Mouse (Mus musculus) MEL (cell line): ENCODE data around the gene Gm13283.

Experiments used
- CHD2 ChIP-seq: IDR thresholded peaks from 2 replicates; pipeline ENCODE4 v1.6.1; 2011; ENCODE audit warnings: low read length, improper control_type of control experiment
- CTCF ChIP-seq, 3 experiments: IDR thresholded peaks in 2 of 3; conservative IDR thresholded peaks in 1 of 3; 2 replicates each; pipeline ENCODE4 v1.5.1; 2011 to 2012; ENCODE audit warnings: low read length in 3 of 3, low read depth in 2 of 3, mild to moderate bottlenecking in 2 of 3, improper control_type of control experiment in 1 of 3, inconsistent platforms in 1 of 3, mixed read lengths in 1 of 3, moderate library complexity in 1 of 3; ENCODE audit not compliant: control insufficient read depth in 1 of 3, insufficient read depth in 1 of 3, poor library complexity in 1 of 3, severe bottlenecking in 1 of 3
- EP300 ChIP-seq, 2 experiments: IDR thresholded peaks; 2 replicates each; pipeline ENCODE4 v1.6.1; 2011; ENCODE audit warnings: improper control_type of control experiment in 2 of 2, low read length in 2 of 2, low read depth in 1 of 2, mild to moderate bottlenecking in 1 of 2
- GATA1 ChIP-seq: IDR thresholded peaks from 2 replicates; pipeline ENCODE4 v1.6.1; 2011; ENCODE audit warnings: low read depth, low read length, improper control_type of control experiment
- MXI1 ChIP-seq: IDR thresholded peaks from 2 replicates; pipeline ENCODE4 v1.6.1; 2011; ENCODE audit warnings: mild to moderate bottlenecking, low read depth, low read length, improper control_type of control experiment
- POLR2A ChIP-seq, 2 experiments: IDR thresholded peaks; 2 replicates each; pipeline ENCODE4 v1.6.1; 2011 to 2012; ENCODE audit warnings: low read length in 2 of 2, mild to moderate bottlenecking in 2 of 2, control low read depth in 1 of 2, improper control_type of control experiment in 1 of 2, low read depth in 1 of 2, moderate library complexity in 1 of 2; ENCODE audit not compliant: control insufficient read depth in 1 of 2, insufficient read depth in 1 of 2, poor library complexity in 1 of 2
- SIN3A ChIP-seq: IDR thresholded peaks from 2 replicates; pipeline ENCODE4 v1.6.1; 2012; ENCODE audit warnings: low read length, improper control_type of control experiment, inconsistent platforms
- SMC3 ChIP-seq: IDR thresholded peaks from 2 replicates; pipeline ENCODE4 v1.6.1; 2011; ENCODE audit warnings: low read depth, low read length, improper control_type of control experiment
- TAL1 ChIP-seq: IDR thresholded peaks from 2 replicates; pipeline ENCODE4 v1.6.1; 2012; ENCODE audit warnings: mild to moderate bottlenecking, inconsistent platforms, low read length, moderate library complexity, mixed read lengths
- UBTF ChIP-seq: IDR thresholded peaks from 2 replicates; pipeline ENCODE4 v1.6.1; 2012; ENCODE audit warnings: low read depth, mild to moderate bottlenecking, inconsistent platforms, low read length, improper control_type of control experiment, moderate library complexity, borderline replicate concordance; ENCODE audit not compliant: insufficient read depth
- ZC3H11A ChIP-seq: IDR thresholded peaks from 2 replicates; pipeline ENCODE4 v1.6.1; 2012; ENCODE audit warnings: low read depth, mild to moderate bottlenecking, inconsistent platforms, low read length, improper control_type of control experiment

- peak in 1 of 3 experiments; percentile 39; a peak in 2 of 6 replicates for TF ChIP-seq CTCF (IDR thresholded peaks at IDR 0.05 in 2 of 3, conservative IDR thresholded peaks at IDR 0.05 in 1 of 3; ENCODE audit: control insufficient read depth in 1 of 3, insufficient read depth in 1 of 3, low read depth in 2 of 3, low read length in 3 of 3, poor library complexity in 1 of 3, severe bottlenecking in 1 of 3)
- no peak for TF ChIP-seq UBTF
- TF ChIP-seq CHD2 = no peak
- TF ChIP-seq SIN3A = no peak
- no peak for TF ChIP-seq TAL1
- TF ChIP-seq SMC3 = peak; percentile 33; the same call in 1 of the 2 replicates
- TF ChIP-seq EP300 (IDR thresholded peaks at IDR 0.05; ENCODE audit: low read depth in 1 of 2, low read length in 2 of 2) = no peak
- TF ChIP-seq ZC3H11A = no peak
- TF ChIP-seq GATA1 = no peak
- no peak for TF ChIP-seq MXI1
- TF ChIP-seq POLR2A (IDR thresholded peaks at IDR 0.05; ENCODE audit: control insufficient read depth in 1 of 2, insufficient read depth in 1 of 2, low read depth in 1 of 2, low read length in 2 of 2, poor library complexity in 1 of 2) = no peak
These were observed 17.0 kb upstream of the Gm13283 start for GRCm38 (mm10) chr4:88742771-88743371.
